Mouse (Mus musculus) olfactory bulb, adult 2 months (tissue): Measurements from ENCODE around the gene Plppr2.

Experiments
- CTCF ChIP-seq: fragments of 200-500 bp; IDR thresholded peaks from 2 replicates; pipeline ENCODE4 v1.5.1; 2012; ENCODE audit warnings: low read depth, mild to moderate bottlenecking, low read length, moderate library complexity; ENCODE audit not compliant: insufficient read depth
- POLR2A ChIP-seq: fragments of 200-500 bp; IDR thresholded peaks from 2 replicates; pipeline ENCODE4 v1.6.1; 2012; ENCODE audit warnings: mild to moderate bottlenecking, low read depth, low read length, moderate library complexity; ENCODE audit not compliant: insufficient read depth

GRCm38 (mm10) chr9:21938234-21938855 is 1.5 kb downstream of the Plppr2 start:
- TF ChIP-seq POLR2A (no peak), CTCF (no peak)
